Mouse (Mus musculus): ENCODE results near the gene Car5a.
A peak's percentile ranks its signal among the peaks of the same experiment; 100 is the strongest.

- TF ChIP-seq CTCF (IDR thresholded peaks at IDR 0.05; ENCODE audit: borderline replicate concordance, control insufficient read depth, extremely low read depth, insufficient read depth, low read length, poor library complexity) (peak; percentile 55; the same call in 1 of the 2 replicates), POLR2A (IDR thresholded peaks at IDR 0.05; ENCODE audit: control insufficient read depth, extremely low read depth, insufficient read depth, low read length, poor library complexity) (no peak)
Observed at GRCm38 (mm10) chr8:121925624-121926023, 19.1 kb downstream of the Car5a start.
